Mouse (Mus musculus): Measurements from ENCODE around the gene Prodh2.

The Prodh2 gene

GRCm38 (mm10) chr7:30520856-30521255 lies 27.4 kb downstream of the Prodh2 start:
- ChIA-PET POLR2A (interaction anchor here in 1 of 4 experiments (1.1 kb wide), 1 partner anchor 32 kb away, joined by 3 read pairs; the partner anchor contains the start of genes Hspb6 and Proser3), CTCF (interaction anchor here in 1 of 4 experiments (0.5 kb wide), 1 partner anchor 92 kb away, joined by 3 read pairs; the partner anchor contains the start of gene Upk1a)

GRCm38 (mm10) chr7:30522871-30523270 lies 29.4 kb downstream of the Prodh2 start:
- POLR2A ChIA-PET, result interaction anchor here in 3 of 4 experiments (0.6 to 1.7 kb wide), 7 partner anchors 8 to 142 kb away, joined by 3 to 6 read pairs (median 3); partner anchors contain the start of genes Haus5 (in 1 of the 3), Hspb6 (in 1 of the 3) and Proser3 (in 1 of the 3)

GRCm38 (mm10) chr7:30524487-30524886 lies 31.1 kb downstream of the Prodh2 start:
- CTCF ChIA-PET, result interaction anchor here (0.6 to 2.2 kb wide), 6 partner anchors 8 to 89 kb away, joined by 3 to 8 read pairs (median 4); no protein-coding TSS in a partner anchor

More at GRCm38 (mm10) chr7:30522871-30523270, 29.4 kb downstream of the Prodh2 start:
- CTCF ChIA-PET, result interaction anchor here in 1 of 4 experiments (1.6 kb wide), 1 partner anchor 31 kb away, joined by 6 read pairs; no protein-coding TSS in a partner anchor

GRCm38 (mm10) chr7:30525954-30526353 lies 32.5 kb downstream of the Prodh2 start:
- POLR2A ChIA-PET, result interaction anchor here in 2 of 4 experiments (1.3 to 2.7 kb wide), 4 partner anchors 8 to 21 kb away, joined by 3 to 11 read pairs (median 7); no protein-coding TSS in a partner anchor
- CTCF ChIA-PET, result interaction anchor here in 2 of 4 experiments (0.5 to 2.2 kb wide), 3 partner anchors 33 to 311 kb away, joined by 3 to 8 read pairs (median 3); no protein-coding TSS in a partner anchor

More at GRCm38 (mm10) chr7:30524487-30524886, 31.1 kb downstream of the Prodh2 start:
- POLR2A ChIA-PET, result interaction anchor here in 3 of 4 experiments (0.6 to 2.0 kb wide), 12 partner anchors 8 to 449 kb away, joined by 3 to 6 read pairs (median 4); partner anchors contain the start of genes Fam187b (in 1 of the 3) and Haus5 (in 1 of the 3)

- POLR2A ChIA-PET, result interaction anchor here in 3 of 4 experiments (0.9 to 2.7 kb wide), 4 partner anchors 8 to 26 kb away, joined by 3 to 11 read pairs (median 7); partner anchors contain the start of gene Proser3 (in 1 of the 3)
- CTCF ChIA-PET, result interaction anchor here (0.6 to 2.2 kb wide), 7 partner anchors 33 to 598 kb away, joined by 3 to 8 read pairs (median 3); partner anchors contain the start of gene Prodh2 (in 1 of the 4)
These were observed 33.0 kb downstream of the Prodh2 start for GRCm38 (mm10) chr7:30526399-30526798.

- POLR2A ChIA-PET, result interaction anchor here in 3 of 4 experiments (0.9 to 2.7 kb wide), 4 partner anchors 9 to 31 kb away, joined by 3 to 11 read pairs (median 6); partner anchors contain the start of gene Proser3 (in 1 of the 3)
- CTCF ChIA-PET, result interaction anchor here in 3 of 4 experiments (0.6 to 2.2 kb wide), 7 partner anchors 34 to 597 kb away, joined by 3 to 8 read pairs (median 4); partner anchors contain the start of gene Prodh2 (in 1 of the 3)
These were observed 33.6 kb downstream of the Prodh2 start for GRCm38 (mm10) chr7:30526981-30527380.

- ChIA-PET POLR2A (interaction anchor here in 2 of 4 experiments (0.6 to 1.4 kb wide), 4 partner anchors 9 to 168 kb away, joined by 3 to 4 read pairs (median 3); partner anchors contain the start of gene Proser3 (in 1 of the 2)), CTCF (interaction anchor here in 2 of 4 experiments (0.7 to 1.1 kb wide), 2 partner anchors 26 to 134 kb away, joined by 3 read pairs; partner anchors contain the start of gene Haus5 (in 1 of the 2))
These were observed 37.9 kb downstream of the Prodh2 start for GRCm38 (mm10) chr7:30531291-30531815.

GRCm38 (mm10) chr7:30532931-30533330 lies 39.5 kb downstream of the Prodh2 start:
- CTCF ChIA-PET, result no interaction called here

GRCm38 (mm10) chr7:30533941-30534632 lies 40.7 kb downstream of the Prodh2 start:
- ChIA-PET CTCF (no interaction called here), POLR2A (interaction anchor here (0.6 to 1.6 kb wide), 6 partner anchors 18 to 180 kb away, joined by 3 to 6 read pairs (median 3); partner anchors contain the start of genes Proser3 (in 2 of the 4), Gm49396 (in 1 of the 4), Hspb6 (in 1 of the 4) and U2af1l4 (in 1 of the 4))

More at GRCm38 (mm10) chr7:30532931-30533330, 39.5 kb downstream of the Prodh2 start:
- POLR2A ChIA-PET, result interaction anchor here in 2 of 4 experiments (0.9 to 1.6 kb wide), 5 partner anchors 9 to 181 kb away, joined by 3 to 6 read pairs (median 3); partner anchors contain the start of genes Gm49396 (in 1 of the 2), Hspb6 (in 1 of the 2), Proser3 (in 1 of the 2) and U2af1l4 (in 1 of the 2)

- ChIA-PET POLR2A (interaction anchor here in 3 of 4 experiments (0.6 to 2.2 kb wide), 10 partner anchors 16 to 254 kb away, joined by 3 to 7 read pairs (median 4); partner anchors contain the start of genes Hspb6 (in 2 of the 3), Proser3 (in 2 of the 3), Gm49396 (in 1 of the 3) and U2af1l4 (in 1 of the 3)), CTCF (interaction anchor here (0.5 to 1.5 kb wide), 5 partner anchors 17 to 422 kb away, joined by 3 to 7 read pairs (median 3); partner anchors contain the start of genes Hspb6 (in 1 of the 4), Prodh2 (in 1 of the 4), Proser3 (in 1 of the 4) and Usf2 (in 1 of the 4))
These were observed 41.5 kb downstream of the Prodh2 start, which contains the start of gene Arhgap33 for GRCm38 (mm10) chr7:30534633-30535577. Arhgap33 (minus strand) TSS chr7:30535060.

GRCm38 (mm10) chr7:30540572-30540971 lies 47.1 kb downstream of the Prodh2 start:
- ChIA-PET POLR2A (interaction anchor here in 3 of 4 experiments (0.6 to 1.9 kb wide), 10 partner anchors 12 to 254 kb away, joined by 3 to 13 read pairs (median 4); partner anchors contain the start of genes Aplp1 (in 1 of the 3), Gm49396 (in 1 of the 3), Hspb6 (in 1 of the 3) and Proser3 (in 1 of the 3)), CTCF (interaction anchor here in 2 of 4 experiments (0.9 to 1.3 kb wide), 2 partner anchors 13 to 48 kb away, joined by 3 read pairs; partner anchors contain the start of gene Prodh2 (in 1 of the 2))

- ChIA-PET CTCF (no interaction called here), POLR2A (interaction anchor here in 1 of 4 experiments (2.2 kb wide), 1 partner anchor 8 kb away, joined by 7 read pairs; the partner anchor contains the start of genes Hspb6 and Proser3)
These were observed 50.9 kb downstream of the Prodh2 start for GRCm38 (mm10) chr7:30544327-30544726.

- ChIA-PET CTCF (interaction anchor here in 2 of 4 experiments (0.6 to 1.7 kb wide), 2 partner anchors 35 to 58 kb away, joined by 3 to 4 read pairs; no protein-coding TSS in a partner anchor), POLR2A (interaction anchor here in 2 of 4 experiments (0.7 to 1.6 kb wide), 3 partner anchors 8 to 196 kb away, joined by 3 read pairs; partner anchors contain the start of gene Kmt2b (in 1 of the 2))
These were observed 56.5 kb downstream of the Prodh2 start for GRCm38 (mm10) chr7:30549880-30550279.

- ChIA-PET POLR2A (interaction anchor here in 3 of 4 experiments (0.6 to 3.1 kb wide), 5 partner anchors 9 to 918 kb away, joined by 3 to 21 read pairs (median 3); partner anchors contain the start of gene Lin37 (in 1 of the 3)), CTCF (interaction anchor here in 1 of 4 experiments (1.0 to 2.7 kb wide), 3 partner anchors 57 to 204 kb away, joined by 3 to 14 read pairs (median 4); no protein-coding TSS in a partner anchor)
These were observed 57.2 kb downstream of the Prodh2 start for GRCm38 (mm10) chr7:30550603-30551002.

GRCm38 (mm10) chr7:30551445-30552101 lies 58.2 kb downstream of the Prodh2 start:
- ChIA-PET POLR2A (interaction anchor here in 3 of 4 experiments (0.6 to 3.1 kb wide), 48 partner anchors 8 to 918 kb away, joined by 3 to 32 read pairs (median 4); partner anchors contain the start of genes Gm49396 (in 2 of the 3), Psenen (in 2 of the 3), U2af1l4 (in 2 of the 3) and Wdr62 (in 2 of the 3)), CTCF (interaction anchor here in 3 of 4 experiments (0.6 to 2.8 kb wide), 14 partner anchors 12 to 245 kb away, joined by 3 to 14 read pairs (median 4); no protein-coding TSS in a partner anchor)
